Mouse (Mus musculus): ENCODE measurements around the gene Ahnak. TPM values are rescaled to one million over a fixed set of nuclear protein-coding genes. Genes with fewer than 3 reads are reported as not detected.

Ahnak gene
- total and polyA plus RNA-seq, 3 experiments = 1.2 to 2.2 TPM; not detected in 1

DNA sequence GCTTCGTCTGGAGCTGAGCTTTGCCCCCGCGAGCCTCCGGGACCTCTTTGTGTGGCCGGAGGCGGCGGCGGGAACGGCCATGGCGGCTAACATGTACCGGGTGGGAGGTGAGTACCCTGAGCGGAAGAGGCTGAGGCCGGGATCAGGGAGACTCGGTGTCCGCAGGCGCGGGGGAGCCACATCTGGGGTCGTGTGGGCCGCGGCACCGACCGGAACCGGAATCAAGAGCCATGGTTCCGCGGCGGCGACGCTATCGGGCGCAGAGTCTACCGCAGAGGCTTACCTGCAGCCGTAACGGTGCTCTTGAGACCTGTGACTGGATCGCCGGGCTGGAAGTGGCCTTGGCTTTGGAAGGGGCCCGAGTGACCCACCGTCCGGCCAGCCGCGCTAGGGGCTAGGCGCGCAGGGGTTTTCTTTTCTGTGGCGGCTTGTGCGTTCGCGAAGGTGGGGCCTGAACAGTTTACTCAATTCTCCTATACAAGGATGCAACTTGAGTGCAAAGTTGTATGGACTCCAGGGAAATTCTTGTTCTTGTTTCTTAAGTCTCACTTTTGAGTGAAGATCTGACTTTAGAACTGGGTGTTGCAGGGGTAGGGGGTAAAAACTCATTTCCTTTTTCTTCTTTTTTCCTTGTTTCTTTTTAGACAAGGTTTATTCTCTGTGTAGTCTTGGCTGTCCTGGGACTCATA, 46.7 kb upstream of the Ahnak start (continued):
- no peak for TF ChIP-seq POLR2AphosphoS5 (IDR thresholded peaks at IDR 0.05; ENCODE audit: borderline replicate concordance, low read depth, low read length)
- no peak for TF ChIP-seq EP300 (IDR thresholded peaks at IDR 0.05; ENCODE audit: low read depth in 1 of 2, low read length in 2 of 2)
- TF ChIP-seq KAT2A (conservative IDR thresholded peaks at IDR 0.05; ENCODE audit: low read depth, low read length) = no peak; the same call in 1 of the 2 replicates
- peak in 1 of 2 experiments; percentile 29; a peak in 2 of 4 replicates for TF ChIP-seq POLR2A (IDR thresholded peaks at IDR 0.05; ENCODE audit: control insufficient read depth in 1 of 2, insufficient read depth in 1 of 2, low read depth in 1 of 2, low read length in 2 of 2, poor library complexity in 1 of 2)
- 0 out of 2 replicates have a peak, but pooled peaks have one; percentile 6 for TF ChIP-seq MXI1 (IDR thresholded peaks at IDR 0.05; ENCODE audit: low read depth, low read length)
- TF ChIP-seq MYC (IDR thresholded peaks at IDR 0.05; ENCODE audit: low read depth, low read length) = 0 out of 2 replicates have a peak, but pooled peaks have one; percentile 37
- TF ChIP-seq TAL1 (IDR thresholded peaks at IDR 0.05; ENCODE audit: low read length) = no peak
- no peak for TF ChIP-seq MEF2A (IDR thresholded peaks at IDR 0.05; ENCODE audit: extremely low read depth, insufficient replicate concordance, low read depth, low read length, poor library complexity, severe bottlenecking)
- TF ChIP-seq NRF1 (IDR thresholded peaks at IDR 0.05; ENCODE audit: insufficient read depth, low read depth, low read length, poor library complexity, severe bottlenecking) = 0 out of 2 replicates have a peak, but pooled peaks have one; percentile 1
- TF ChIP-seq TCF12 (IDR thresholded peaks at IDR 0.05; ENCODE audit: low read depth, low read length) = 0 out of 2 replicates have a peak, but pooled peaks have one; percentile 5

DNA sequence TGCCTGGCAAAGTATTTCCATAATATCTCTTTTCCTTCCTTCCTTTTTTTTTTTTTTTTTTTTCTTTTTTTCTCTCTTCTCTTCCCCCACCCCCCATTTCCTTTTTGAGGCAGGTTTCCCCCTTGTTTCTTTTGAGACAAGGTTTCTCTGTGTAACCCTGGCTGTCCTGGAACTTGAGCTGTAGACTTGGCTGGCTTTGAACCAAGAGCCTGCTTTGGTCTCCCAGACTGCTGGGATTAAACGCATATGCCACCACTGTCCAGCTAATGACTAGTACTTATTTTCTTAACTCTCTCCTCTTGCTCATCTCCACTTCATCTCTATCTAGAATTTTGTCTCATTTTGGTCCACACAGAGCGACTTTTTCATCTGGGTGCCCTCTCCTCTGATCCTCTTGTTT, 46.0 kb upstream of the Ahnak start:
- H3K36me3 ChIP-seq (ENCODE audit: control insufficient read depth in 1 of 2, insufficient read depth in 2 of 2, low read length in 2 of 2) = peaks cover 14 to 45% of the 10 kb centered on the region in 2 experiments
- TF ChIP-seq TCF12 (IDR thresholded peaks at IDR 0.05; ENCODE audit: low read depth, low read length) (no peak), BHLHE40 (IDR thresholded peaks at IDR 0.05; ENCODE audit: borderline replicate concordance, low read depth, low read length) (no peak), CHD1 (IDR thresholded peaks at IDR 0.05; ENCODE audit: low read depth, low read length) (no peak), KAT2A (conservative IDR thresholded peaks at IDR 0.05; ENCODE audit: low read depth, low read length) (no peak), ZMIZ1 (IDR thresholded peaks at IDR 0.05; ENCODE audit: low read depth, low read length) (no peak), ZNF384 (IDR thresholded peaks at IDR 0.05; ENCODE audit: low read depth, low read length) (peak; percentile 53; the same call in 1 of the 2 replicates)
- peaks cover 11 to 36% of the 10 kb centered on the region in 2 experiments for H3K4me1 ChIP-seq (ENCODE audit: control insufficient read depth in 1 of 2, insufficient read depth in 2 of 2, low read length in 2 of 2)
- no peaks in the 10 kb centered on the region for H3K9me3 ChIP-seq (replicated peaks; ENCODE audit: insufficient read depth, low read length)
- H3K27ac ChIP-seq (ENCODE audit: control insufficient read depth, low read depth, low read length) = peak overlapping the region; percentile 92
- peak overlapping the region; percentile 85 to 99 for H3K4me3 ChIP-seq (ENCODE audit: control insufficient read depth in 1 of 2, insufficient read depth in 1 of 2, low read depth in 2 of 2, low read length in 2 of 2)
- H3K27me3 ChIP-seq (ENCODE audit: control insufficient read depth in 1 of 2, insufficient read depth in 2 of 2, low read length in 2 of 2) = no peaks in the 10 kb centered on the region
- peak overlapping the region; percentile 92 for H3K9ac ChIP-seq (ENCODE audit: control insufficient read depth, low read depth, low read length, poor library complexity, severe bottlenecking)
- DNase-seq (ENCODE audit: low read depth, low spot score) = peak; percentile 43
- H3K79me2 ChIP-seq (ENCODE audit: control insufficient read depth, insufficient read depth, low read length, poor library complexity) = peaks cover 38% of the 10 kb centered on the region

- H3K4me1 ChIP-seq (ENCODE audit: control insufficient read depth in 1 of 2, insufficient read depth in 2 of 2, low read length in 2 of 2) = peaks cover 11 to 37% of the 10 kb centered on the region in 2 experiments
- peaks cover 16 to 48% of the 10 kb centered on the region in 2 experiments for H3K36me3 ChIP-seq (ENCODE audit: control insufficient read depth in 1 of 2, insufficient read depth in 2 of 2, low read length in 2 of 2)
- H3K27ac ChIP-seq (ENCODE audit: control insufficient read depth, low read depth, low read length) = peak overlapping the region; percentile 92
- peak overlapping the region; percentile 92 for H3K9ac ChIP-seq (ENCODE audit: control insufficient read depth, low read depth, low read length, poor library complexity, severe bottlenecking)
- no peaks in the 10 kb centered on the region for H3K9me3 ChIP-seq (replicated peaks; ENCODE audit: insufficient read depth, low read length)
- no peaks in the 10 kb centered on the region for H3K27me3 ChIP-seq (ENCODE audit: control insufficient read depth in 1 of 2, insufficient read depth in 2 of 2, low read length in 2 of 2)
- H3K4me3 ChIP-seq (ENCODE audit: control insufficient read depth in 1 of 2, insufficient read depth in 1 of 2, low read depth in 2 of 2, low read length in 2 of 2) = peak overlapping the region; percentile 15 to 85; a peak in 3 of 4 replicates
- H3K79me2 ChIP-seq (ENCODE audit: control insufficient read depth, insufficient read depth, low read length, poor library complexity) = peaks cover 38% of the 10 kb centered on the region
- peak; percentile 91 for DNase-seq (ENCODE audit: low read depth, low spot score)
- peak; percentile 95 for TF ChIP-seq ETS1 (IDR thresholded peaks at IDR 0.05; ENCODE audit: low read depth, low read length)
- TF ChIP-seq GATA1 (IDR thresholded peaks at IDR 0.05; ENCODE audit: low read depth, low read length) = peak; percentile 87
- peak; percentile 28; the same call in 1 of the 2 replicates for TF ChIP-seq CHD2 (IDR thresholded peaks at IDR 0.05; ENCODE audit: low read length)
- TF ChIP-seq MEF2A (IDR thresholded peaks at IDR 0.05; ENCODE audit: extremely low read depth, insufficient replicate concordance, low read depth, low read length, poor library complexity, severe bottlenecking) = 0 out of 2 replicates have a peak, but pooled peaks have one; percentile 55
- no peak for TF ChIP-seq POLR2A (IDR thresholded peaks at IDR 0.05; ENCODE audit: control insufficient read depth in 1 of 2, insufficient read depth in 1 of 2, low read depth in 1 of 2, low read length in 2 of 2, poor library complexity in 1 of 2)
- TF ChIP-seq POLR2AphosphoS2 (IDR thresholded peaks at IDR 0.05; ENCODE audit: low read length) = peak; percentile 67; the same call in 1 of the 2 replicates
- TF ChIP-seq ELF1 (IDR thresholded peaks at IDR 0.05; ENCODE audit: low read depth, low read length) = peak; percentile 37; the same call in 1 of the 2 replicates
- peak; percentile 73; the same call in 1 of the 2 replicates for TF ChIP-seq BHLHE40 (IDR thresholded peaks at IDR 0.05; ENCODE audit: borderline replicate concordance, low read depth, low read length)
- TF ChIP-seq POLR2AphosphoS5 (IDR thresholded peaks at IDR 0.05; ENCODE audit: borderline replicate concordance, low read depth, low read length) = no peak
- TF ChIP-seq SIN3A (IDR thresholded peaks at IDR 0.05; ENCODE audit: low read length) = peak; percentile 92
- peak; percentile 60 for TF ChIP-seq HCFC1 (IDR thresholded peaks at IDR 0.05; ENCODE audit: low read depth, low read length)
- 0 out of 2 replicates have a peak, but pooled peaks have one; percentile 4 for TF ChIP-seq ZC3H11A (IDR thresholded peaks at IDR 0.05; ENCODE audit: low read depth, low read length)
- 0 out of 2 replicates have a peak, but pooled peaks have one; percentile 42 for TF ChIP-seq ZMIZ1 (IDR thresholded peaks at IDR 0.05; ENCODE audit: low read depth, low read length)
- TF ChIP-seq MAZ (IDR thresholded peaks at IDR 0.05; ENCODE audit: low read depth, low read length) = peak; percentile 93
- TF ChIP-seq MXI1 (IDR thresholded peaks at IDR 0.05; ENCODE audit: low read depth, low read length) = peak; percentile 93
- TF ChIP-seq JUND (IDR thresholded peaks at IDR 0.05; ENCODE audit: low read depth, low read length) = no peak
- TF ChIP-seq MYC (IDR thresholded peaks at IDR 0.05; ENCODE audit: low read depth, low read length) = 0 out of 2 replicates have a peak, but pooled peaks have one; percentile 22
Observed at GRCm38 (mm10) chr19:8944062-8944461, 45.0 kb upstream of the Ahnak start.

All from MEL (cell line).